Mouse (Mus musculus) heart, embryonic 12.5 days (tissue): ENCODE data around the gene Prom1. TPM values are rescaled to one million over a fixed set of nuclear protein-coding genes. Genes with fewer than 3 reads are reported as not detected.

Experiments used
- ATAC-seq: fragments of 200-750 bp; cut with Nextera tagmentation; 2 replicates; pipeline ENCODE4 v1.8.0; 2017; ENCODE audit warnings: moderate TSS enrichment, moderate library complexity; ENCODE audit not compliant: insufficient number of reproducible peaks, low FRiP score
- H3K27ac ChIP-seq: fragments of 300-500 bp; sonication (generic); 2 replicates; pipeline ENCODE4 v1.5.1; 2016; ENCODE audit warnings: mild to moderate bottlenecking, moderate library complexity; ENCODE audit not compliant: poor library complexity, severe bottlenecking
- H3K27me3 ChIP-seq: fragments of 300-500 bp; sonication (generic); replicated peaks from 2 replicates; pipeline ENCODE4 v1.6.1; 2016; ENCODE audit warnings: mild to moderate bottlenecking, moderate library complexity
- H3K36me3 ChIP-seq: fragments of 300-500 bp; sonication (generic); 2 replicates; pipeline ENCODE4 v1.6.1; 2016; ENCODE audit warnings: mild to moderate bottlenecking, moderate library complexity
- H3K4me1 ChIP-seq: fragments of 300-500 bp; sonication (generic); replicated peaks from 2 replicates; pipeline ENCODE4 v1.6.1; 2016; ENCODE audit warnings: mild to moderate bottlenecking
- H3K4me2 ChIP-seq: fragments of 300-500 bp; sonication (generic); 2 replicates; pipeline ENCODE4 v1.6.1; 2016; ENCODE audit warnings: mild to moderate bottlenecking, moderate library complexity
- H3K4me3 ChIP-seq: fragments of 300-500 bp; sonication (generic); 2 replicates; pipeline ENCODE4 v1.5.1; 2016; ENCODE audit warnings: mild to moderate bottlenecking
- H3K9ac ChIP-seq: fragments of 300-500 bp; sonication (generic); 2 replicates; pipeline ENCODE4 v1.6.1; 2016; ENCODE audit warnings: mild to moderate bottlenecking, moderate library complexity
- H3K9me3 ChIP-seq: fragments of 300-500 bp; sonication (generic); replicated peaks from 2 replicates; pipeline ENCODE4 v1.6.1; 2016; ENCODE audit warnings: mild to moderate bottlenecking, moderate library complexity
- WGBS: fragments of 180-500 bp; shearing (Covaris S2); methylation state at CpG from one replicate; pipeline ENCODE4 v1.1.7; 2016; 5-methylcytosine and 5-hydroxymethylcytosine counted together
- polyA plus RNA-seq: library from polyadenylated mRNA; unstranded; fragments of >200 nt; fragmentation: Nextera tagmentation; extraction: Ambion mirVana; gene quantifications from 2 replicates; pipeline ENCODE4 v1.2.1, GENCODE M21; 2016

Prom1 gene
- polyA plus RNA-seq, 1 experiment from 2014 or later = 18.2 TPM

DNA sequence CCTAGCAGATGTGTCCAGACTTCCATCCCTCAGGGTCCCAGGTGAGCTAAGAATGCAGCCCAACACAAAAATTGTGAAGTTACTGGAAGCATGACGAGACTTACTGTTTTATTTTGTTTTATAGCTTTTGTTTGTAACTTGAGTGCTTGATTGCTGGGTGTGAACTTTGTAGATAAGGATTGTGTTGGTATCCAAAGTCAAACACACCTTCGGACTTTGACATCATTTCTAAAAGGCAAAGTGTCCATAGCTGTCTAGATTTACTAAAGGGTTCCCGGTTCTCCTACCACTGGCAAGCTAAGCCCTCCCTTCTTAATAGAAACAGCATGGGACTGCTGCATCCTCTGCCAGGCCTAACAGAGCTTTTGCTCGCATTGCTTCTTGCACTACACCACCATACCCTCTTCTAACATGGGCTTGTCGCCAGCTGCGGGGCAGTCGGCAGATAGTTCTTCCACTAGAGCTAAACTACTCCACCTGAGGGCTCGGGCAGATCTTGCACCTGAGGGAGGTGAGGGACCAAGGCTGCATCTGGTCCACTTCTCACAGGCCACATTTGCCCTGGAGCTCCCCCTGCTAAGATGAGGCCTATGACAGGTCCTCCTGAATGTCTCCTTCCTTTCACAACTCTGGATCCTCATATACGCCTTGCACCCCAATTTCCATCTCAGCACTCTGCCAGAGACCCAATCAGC lies 103.4 kb downstream of the Prom1 start:
- no peak for ATAC-seq
- Histone ChIP-seq H3K4me2 (no peak overlapping the region), H3K27me3 (no peaks in the 10 kb centered on the region), H3K9ac (no peak overlapping the region), H3K4me1 (no peaks in the 10 kb centered on the region), H3K4me3 (no peak overlapping the region), H3K9me3 (no peaks in the 10 kb centered on the region), H3K36me3 (peaks cover 4% of the 10 kb centered on the region; the same call in 1 of the 2 replicates), H3K27ac (no peak overlapping the region)
- 79% methylated on average over 9 of the region's 9 CpGs for WGBS

DNA sequence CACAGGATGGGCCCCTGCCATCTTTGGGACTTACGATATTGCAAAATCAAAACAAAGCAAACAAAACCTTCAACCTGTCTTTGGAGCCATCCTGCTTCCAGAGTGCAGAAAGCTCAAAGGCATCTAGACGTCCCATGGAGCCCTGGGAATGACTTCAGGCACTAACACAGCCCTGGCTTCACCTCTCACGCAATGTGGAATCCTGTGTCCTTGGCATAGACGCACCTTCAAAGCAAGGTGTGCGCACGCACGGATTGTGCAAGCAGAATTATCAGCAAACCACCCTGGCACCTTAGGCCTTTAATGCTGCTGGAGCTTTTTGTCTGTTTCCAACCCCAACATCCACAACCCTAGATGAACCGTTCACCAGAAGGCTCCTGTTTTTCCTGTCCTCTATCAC lies 104.2 kb downstream of the Prom1 start:
- H3K4me2 ChIP-seq = no peak overlapping the region
- no peak for ATAC-seq
- no peaks in the 10 kb centered on the region for H3K4me1 ChIP-seq
- H3K36me3 ChIP-seq = peaks cover 4% of the 10 kb centered on the region; the same call in 1 of the 2 replicates
- no peaks in the 10 kb centered on the region for H3K27me3 ChIP-seq
- no peak overlapping the region for H3K27ac ChIP-seq
- no peaks in the 10 kb centered on the region for H3K9me3 ChIP-seq
- WGBS = 83% methylated on average over 8 of the region's 8 CpGs
- no peak overlapping the region for H3K9ac ChIP-seq
- no peak overlapping the region for H3K4me3 ChIP-seq

DNA sequence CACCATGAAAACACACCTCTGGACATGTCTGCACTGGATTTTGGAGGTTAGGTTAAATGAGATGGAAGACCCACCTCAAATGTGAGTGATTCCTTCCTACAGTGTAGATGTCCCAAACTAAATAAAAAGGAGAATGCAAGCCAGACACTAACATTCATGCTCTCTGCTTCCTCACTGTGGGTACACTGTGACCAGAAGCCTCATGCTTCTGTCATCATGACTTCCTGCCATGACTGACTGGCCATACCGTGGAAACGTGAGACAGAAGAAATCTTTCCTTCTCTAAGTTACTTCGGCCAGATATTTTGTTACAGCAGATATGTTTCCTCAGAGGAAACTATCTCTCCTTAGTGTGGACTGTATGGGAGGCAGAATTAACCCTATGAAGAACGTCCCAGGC lies 105.7 kb downstream of the Prom1 start:
- Histone ChIP-seq H3K4me3 (no peak overlapping the region), H3K9me3 (no peaks in the 10 kb centered on the region), H3K27me3 (no peaks in the 10 kb centered on the region), H3K36me3 (no peaks in the 10 kb centered on the region), H3K4me2 (no peak overlapping the region), H3K4me1 (no peaks in the 10 kb centered on the region), H3K27ac (no peak overlapping the region), H3K9ac (no peak overlapping the region)
- WGBS = 53% methylated on average over 4 of the region's 4 CpGs
- ATAC-seq = no peak

DNA sequence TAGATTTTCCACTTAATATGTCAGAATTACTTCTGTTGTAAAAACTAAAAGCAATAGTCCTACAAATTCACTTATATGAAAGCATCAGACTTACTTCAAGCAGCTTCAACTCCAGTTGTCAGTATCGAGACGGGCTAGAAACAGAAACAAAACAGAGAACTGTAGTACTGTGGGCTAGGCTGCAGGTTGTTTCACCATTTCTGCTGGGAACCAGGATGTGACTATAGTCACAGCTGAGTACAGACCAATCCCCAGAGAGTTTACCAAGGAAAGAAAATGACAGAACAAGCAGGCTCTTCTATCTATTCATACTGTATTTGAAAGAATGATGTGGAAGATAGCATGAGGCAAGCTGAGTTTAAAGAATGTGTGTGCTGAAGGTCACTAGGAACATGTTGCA lies 106.9 kb downstream of the Prom1 start:
- no peak overlapping the region for H3K9ac ChIP-seq
- no peaks in the 10 kb centered on the region for H3K9me3 ChIP-seq
- 81% methylated on average over 2 of the region's 2 CpGs for WGBS
- H3K4me1 ChIP-seq = no peaks in the 10 kb centered on the region
- H3K27me3 ChIP-seq = no peaks in the 10 kb centered on the region
- ATAC-seq = no peak
- no peak overlapping the region for H3K27ac ChIP-seq
- no peaks in the 10 kb centered on the region for H3K36me3 ChIP-seq
- H3K4me3 ChIP-seq = no peak overlapping the region
- H3K4me2 ChIP-seq = no peak overlapping the region

DNA sequence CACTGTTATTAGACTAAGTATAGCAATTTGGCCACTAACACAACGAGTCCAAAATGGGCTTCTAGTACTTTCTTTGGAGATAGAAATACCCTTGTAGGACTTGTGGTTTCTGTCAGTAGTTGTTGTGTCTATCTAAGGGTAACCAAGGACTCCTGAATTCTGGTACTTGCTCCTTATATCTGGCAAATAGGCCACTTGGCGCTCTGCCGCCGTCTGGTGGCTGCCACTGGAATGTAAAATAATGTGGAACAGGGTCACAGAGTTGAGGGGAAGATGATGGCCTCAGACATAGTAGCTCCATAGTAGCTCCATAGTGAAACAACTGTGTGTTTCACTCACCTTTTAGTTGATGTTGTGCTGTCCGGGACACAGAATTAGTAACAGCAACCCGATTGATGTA lies 111.5 kb downstream of the Prom1 start:
- Histone ChIP-seq H3K9me3 (no peaks in the 10 kb centered on the region), H3K27me3 (no peaks in the 10 kb centered on the region), H3K4me3 (no peak overlapping the region), H3K4me2 (no peak overlapping the region), H3K27ac (no peak overlapping the region), H3K36me3 (no peaks in the 10 kb centered on the region), H3K4me1 (no peaks in the 10 kb centered on the region), H3K9ac (no peak overlapping the region)
- no peak for ATAC-seq
- WGBS = 49% methylated on average over 6 of the region's 6 CpGs

DNA sequence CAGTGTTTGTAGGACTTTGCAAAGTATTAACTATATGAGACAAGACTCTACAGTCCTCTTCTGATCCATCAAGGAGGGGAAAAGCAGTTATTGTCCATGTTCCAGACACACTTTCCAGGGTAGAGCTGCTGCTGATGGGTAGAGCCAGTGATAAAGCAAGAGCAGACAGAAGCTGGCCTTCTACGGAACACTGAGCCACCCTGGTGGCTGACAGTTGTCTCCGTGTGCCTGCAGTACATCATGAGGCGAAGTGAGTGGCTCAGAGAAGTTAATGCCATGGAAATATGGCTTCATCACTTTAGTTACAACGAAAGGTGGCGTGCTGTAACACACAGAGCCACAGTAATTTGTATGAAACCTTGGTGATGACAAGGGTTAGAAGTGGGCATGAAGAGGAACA lies 112.8 kb downstream of the Prom1 start:
- Histone ChIP-seq H3K36me3 (no peaks in the 10 kb centered on the region), H3K9ac (no peak overlapping the region), H3K27me3 (no peaks in the 10 kb centered on the region), H3K4me2 (no peak overlapping the region), H3K4me3 (no peak overlapping the region), H3K9me3 (no peaks in the 10 kb centered on the region), H3K4me1 (no peaks in the 10 kb centered on the region), H3K27ac (no peak overlapping the region)
- ATAC-seq = no peak
- 51% methylated on average over 5 of the region's 5 CpGs for WGBS

DNA sequence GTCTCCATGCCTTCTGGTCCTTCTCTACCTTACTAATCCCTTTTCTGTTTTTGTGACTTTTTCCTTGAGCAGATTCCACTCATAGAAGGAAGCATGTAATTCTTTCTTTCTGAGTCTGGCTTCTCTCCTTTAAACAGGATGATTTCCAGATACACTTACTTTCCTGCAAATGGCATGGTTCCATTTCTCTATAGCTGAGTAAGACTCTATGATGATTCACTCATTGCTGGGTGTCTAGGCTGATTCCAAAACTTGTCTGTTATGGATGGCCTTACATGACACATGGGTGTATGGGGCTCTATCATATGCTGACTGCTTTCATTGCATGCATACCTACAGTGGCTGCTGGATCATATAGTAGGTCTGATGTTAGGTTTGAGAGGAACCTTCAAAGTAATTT lies 115.6 kb downstream of the Prom1 start:
- Histone ChIP-seq H3K4me1 (no peaks in the 10 kb centered on the region), H3K4me2 (no peak overlapping the region), H3K27ac (no peak overlapping the region), H3K9me3 (no peaks in the 10 kb centered on the region), H3K4me3 (no peak overlapping the region), H3K27me3 (no peaks in the 10 kb centered on the region), H3K36me3 (no peaks in the 10 kb centered on the region), H3K9ac (no peak overlapping the region)
- no peak for ATAC-seq

DNA sequence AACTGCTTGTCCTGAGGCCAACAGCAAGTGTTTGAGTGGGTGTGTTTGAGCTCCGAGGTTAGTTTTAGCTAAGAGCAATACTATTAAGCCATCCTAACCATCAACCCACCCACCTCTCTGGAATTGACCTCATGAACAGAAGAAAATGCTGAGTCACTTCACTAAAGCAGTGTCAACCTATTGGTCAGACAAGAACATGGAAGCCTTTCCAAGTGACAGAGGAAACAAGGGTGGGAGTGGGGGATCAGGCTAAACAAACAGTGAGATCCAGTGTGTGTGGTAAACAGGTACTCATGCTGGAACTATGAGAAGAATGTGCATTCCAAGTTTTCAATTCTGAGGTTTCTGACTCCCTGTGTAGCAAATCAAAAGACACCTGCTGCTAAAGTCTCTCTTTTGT lies 118.9 kb downstream of the Prom1 start:
- 65% methylated on average over 1 of the region's 1 CpGs for WGBS
- no peak for ATAC-seq

DNA sequence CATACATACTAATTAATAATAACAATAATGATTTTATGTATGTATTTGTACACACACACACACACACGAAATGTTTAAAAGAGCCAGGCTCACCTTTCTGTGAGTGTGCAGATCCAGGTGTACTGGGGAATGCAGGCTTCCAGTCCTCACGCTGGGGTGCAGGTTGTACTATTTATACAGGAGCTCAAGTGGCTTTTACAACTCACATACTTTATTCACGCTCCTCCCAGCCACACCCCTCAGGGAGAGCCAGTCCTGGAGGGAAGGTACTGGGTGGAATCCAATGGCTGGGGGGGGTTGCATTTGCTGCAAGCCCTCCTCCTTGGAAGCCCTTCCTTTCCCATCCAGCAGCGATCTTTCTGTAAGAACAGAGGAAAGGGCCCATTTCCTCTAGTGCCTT lies 120.2 kb downstream of the Prom1 start, which contains the start of gene Fgfbp1:
TSS of gene Fgfbp1 (minus strand) at position 160 of the 400 bp plus-strand sequence.
- H3K4me1 ChIP-seq = no peaks in the 10 kb centered on the region
- no peak within 1 kb of the TSS for H3K4me2 ChIP-seq
- no peaks in the 10 kb centered on the region for H3K36me3 ChIP-seq
- no peak within 1 kb of the TSS for H3K4me3 ChIP-seq
- H3K9me3 ChIP-seq = no peaks in the 10 kb centered on the region
- no peak within 1 kb of the TSS for H3K27ac ChIP-seq
- WGBS = 54% methylated on average over 4 of the region's 4 CpGs
- H3K27me3 ChIP-seq = no peaks in the 10 kb centered on the region
- no peak for ATAC-seq
- H3K9ac ChIP-seq = no peak within 1 kb of the TSS

More for the DNA sequence above, 118.9 kb downstream of the Prom1 start:
- Histone ChIP-seq H3K9me3 (no peaks in the 10 kb centered on the region), H3K4me2 (no peak overlapping the region), H3K9ac (no peak overlapping the region), H3K36me3 (no peaks in the 10 kb centered on the region), H3K27me3 (no peaks in the 10 kb centered on the region), H3K4me3 (no peak overlapping the region), H3K4me1 (no peaks in the 10 kb centered on the region), H3K27ac (no peak overlapping the region)

DNA sequence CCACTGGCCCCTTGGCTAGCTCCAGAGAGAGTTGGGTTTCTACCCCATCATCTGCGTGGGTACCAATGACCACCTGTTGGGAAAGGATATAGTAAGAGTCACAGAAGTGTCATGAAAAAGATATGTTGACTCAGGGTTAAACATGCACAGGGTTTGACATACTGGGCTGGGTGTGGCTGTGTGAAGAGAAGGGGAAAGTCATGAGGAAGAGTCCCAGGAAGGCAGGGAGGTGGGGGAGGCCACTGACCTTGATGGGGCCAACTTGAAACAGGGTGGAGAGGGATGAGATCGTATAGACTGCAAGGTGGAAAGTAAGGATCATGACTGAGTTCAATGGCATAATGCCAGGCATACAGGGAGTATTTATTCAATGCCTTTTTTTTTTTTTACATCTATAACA lies 121.4 kb downstream of the Prom1 start:
- Histone ChIP-seq H3K4me3 (no peak overlapping the region), H3K27me3 (no peaks in the 10 kb centered on the region), H3K36me3 (no peaks in the 10 kb centered on the region), H3K4me1 (no peaks in the 10 kb centered on the region), H3K9ac (no peak overlapping the region), H3K9me3 (no peaks in the 10 kb centered on the region), H3K27ac (no peak overlapping the region), H3K4me2 (no peak overlapping the region)
- WGBS = 71% methylated on average over 2 of the region's 2 CpGs
- ATAC-seq = no peak

DNA sequence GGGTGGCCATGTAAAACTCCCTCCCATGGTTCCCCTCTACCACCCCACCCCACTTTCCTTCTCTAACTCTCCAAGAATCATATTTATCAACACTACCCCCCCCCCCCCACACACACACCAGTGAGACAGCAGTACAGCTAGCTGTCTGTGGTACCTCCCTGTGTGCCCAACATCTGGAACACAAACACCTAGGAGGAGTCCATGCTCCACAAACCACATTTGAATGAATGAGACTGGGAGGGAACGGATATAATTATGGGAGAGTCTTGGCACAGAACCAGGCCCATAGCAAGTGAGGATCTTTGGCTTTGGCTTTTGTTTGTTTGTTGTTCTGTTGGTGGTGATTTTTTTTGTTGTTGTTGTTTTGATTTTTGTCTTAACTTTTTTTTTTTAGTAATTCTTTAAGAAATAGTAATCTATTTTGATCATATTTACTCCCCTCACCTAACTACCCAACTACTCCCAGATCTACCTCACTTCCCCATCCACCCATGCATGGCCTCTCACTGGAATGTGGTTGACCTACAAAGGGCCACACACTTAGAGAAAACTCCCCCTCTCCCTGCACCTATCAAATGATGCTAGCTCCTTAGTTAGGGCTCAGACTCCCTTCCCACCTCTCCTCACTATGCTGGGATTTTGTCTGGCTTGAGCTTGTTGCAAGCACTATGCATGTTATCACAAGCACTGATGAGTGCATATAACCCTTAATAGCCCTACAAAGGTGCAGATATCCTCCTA lies 124.8 kb downstream of the Prom1 start:
- no peaks in the 10 kb centered on the region for H3K27me3 ChIP-seq
- no peak overlapping the region for H3K4me2 ChIP-seq
- no peaks in the 10 kb centered on the region for H3K36me3 ChIP-seq
- no peak overlapping the region for H3K27ac ChIP-seq
- H3K4me3 ChIP-seq = no peak overlapping the region
- ATAC-seq = no peak
- no peaks in the 10 kb centered on the region for H3K4me1 ChIP-seq
- no peaks in the 10 kb centered on the region for H3K9me3 ChIP-seq
- no peak overlapping the region for H3K9ac ChIP-seq
- WGBS = 83% methylated on average over 1 of the region's 1 CpGs
